Mouse (Mus musculus): ENCODE measurements around the gene Zfp69. TPM values are rescaled to one million over a fixed set of nuclear protein-coding genes. Genes with fewer than 3 reads are reported as not detected.
A peak's percentile ranks its signal among the peaks of the same experiment; 100 is the strongest.

The Zfp69 gene
- polyA plus RNA-seq, 1 experiment, result 1.3 TPM

DNA sequence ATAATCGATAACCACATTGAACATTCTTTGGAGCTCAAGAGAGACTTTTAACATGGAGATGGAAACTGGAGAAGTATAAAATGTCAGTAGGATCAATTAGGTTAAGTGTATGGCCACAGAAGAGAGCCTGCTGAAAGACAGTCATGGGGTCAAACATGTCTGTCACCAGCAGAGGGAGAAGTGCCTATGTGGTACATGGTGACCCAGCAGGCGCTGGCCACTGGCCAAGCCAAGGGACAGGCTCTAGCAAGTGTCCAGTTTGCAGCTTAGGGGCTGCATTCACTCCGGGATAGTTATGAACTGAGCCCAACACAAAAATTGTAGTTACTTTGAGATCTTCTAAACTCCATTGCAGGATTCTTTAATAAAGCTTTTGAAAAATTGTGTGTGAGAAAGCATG lies 22.8 kb downstream of the Zfp69 start:
- Histone ChIP-seq H3K36me3 (ENCODE audit: control insufficient read depth, insufficient read depth, low read length) (no peaks in the 10 kb centered on the region), H3K4me3 (ENCODE audit: insufficient read depth, low read depth, low read length) (no peak overlapping the region), H3K27ac (ENCODE audit: insufficient read depth, low read depth, low read length) (no peak overlapping the region), H3K4me1 (ENCODE audit: control insufficient read depth, insufficient read depth, low read length) (peaks cover 5% of the 10 kb centered on the region; the same call in 1 of the 2 replicates), H3K27me3 (replicated peaks; ENCODE audit: control insufficient read depth, insufficient read depth, low read length) (no peaks in the 10 kb centered on the region)
- TF ChIP-seq POLR2A (IDR thresholded peaks at IDR 0.05; ENCODE audit: low read depth, low read length), result no peak
- 83% methylated on average over 3 of the region's 3 CpGs for WGBS
- peak; percentile 34 for DNase-seq

DNA sequence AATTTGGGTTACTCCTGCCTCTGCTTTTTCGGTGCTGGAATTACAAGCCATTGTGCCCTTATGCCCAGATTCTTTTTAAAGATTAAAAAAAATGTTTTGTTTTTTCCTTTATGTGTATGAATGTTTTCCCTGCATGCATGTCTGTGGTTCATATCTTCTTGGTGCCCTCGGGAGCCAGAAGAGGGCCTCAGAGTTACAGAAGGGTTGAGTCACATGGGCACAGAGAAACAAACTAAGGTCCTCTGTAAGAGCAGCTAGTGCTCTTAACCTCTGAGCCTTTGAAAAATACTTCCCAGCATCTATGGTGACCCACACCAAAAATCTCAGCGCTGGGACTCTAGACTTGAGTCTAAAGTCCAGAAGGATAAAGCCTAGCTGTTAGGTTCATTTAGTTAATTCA lies 26.1 kb downstream of the Zfp69 start:
- DNase-seq, result peak; percentile 80

DNA sequence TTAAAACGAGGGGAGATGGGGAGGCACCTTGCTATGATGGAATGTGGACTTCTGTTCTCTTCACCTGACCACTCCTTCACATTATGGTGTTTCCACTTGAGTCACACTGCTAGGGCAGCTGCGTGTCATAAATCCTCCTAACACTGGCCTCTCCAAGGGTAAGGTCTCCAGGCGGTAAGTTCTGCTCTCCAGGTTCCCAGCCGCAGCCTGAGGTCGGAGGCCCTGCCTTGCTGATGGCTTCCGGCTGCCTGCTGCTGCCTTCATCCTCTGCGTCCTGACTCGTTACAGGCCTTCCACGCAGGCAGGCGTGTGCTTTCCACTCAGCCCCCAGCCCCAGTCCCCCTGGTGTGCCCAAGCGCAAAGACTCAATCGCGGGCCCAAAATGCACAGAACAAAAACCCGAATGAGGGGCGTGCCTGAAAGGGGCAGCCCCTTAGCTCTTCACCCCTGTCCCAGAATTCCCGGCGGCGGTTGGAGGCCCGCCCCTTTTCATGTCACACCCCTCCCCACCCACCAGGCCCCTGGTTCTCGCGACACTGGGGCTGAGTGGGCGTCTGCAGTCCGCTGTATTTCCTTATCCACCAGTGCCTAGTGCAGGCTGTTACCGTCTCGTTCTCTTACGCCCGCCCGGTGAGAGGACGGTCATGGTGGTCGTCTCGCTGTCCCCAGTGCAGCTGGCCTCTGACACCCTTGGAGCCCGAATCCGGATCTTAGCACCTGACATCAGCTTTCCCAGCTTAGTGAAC lies 26.8 kb downstream of the Zfp69 start, which contains the start of gene Exo5:
Gene Exo5, minus strand, starts transcription at position 464 of the 746 bp plus-strand sequence.
- Histone ChIP-seq H3K27me3 (replicated peaks; ENCODE audit: control insufficient read depth, insufficient read depth, low read length) (no peaks in the 10 kb centered on the region), H3K4me1 (ENCODE audit: control insufficient read depth, insufficient read depth, low read length) (peaks cover 5% of the 10 kb centered on the region; the same call in 1 of the 2 replicates), H3K36me3 (ENCODE audit: control insufficient read depth, insufficient read depth, low read length) (no peaks in the 10 kb centered on the region; the same call in 1 of the 2 replicates), H3K27ac (ENCODE audit: insufficient read depth, low read depth, low read length) (peak within 1 kb of the TSS; percentile 82), H3K4me3 (ENCODE audit: insufficient read depth, low read depth, low read length) (peak within 1 kb of the TSS; percentile 81)
- WGBS, result under 1% methylated on average over 33 of the region's 33 CpGs
- TF ChIP-seq POLR2A (IDR thresholded peaks at IDR 0.05; ENCODE audit: low read depth, low read length) (peak; percentile 88), CTCF (conservative IDR thresholded peaks at IDR 0.05; ENCODE audit: insufficient read depth, insufficient read length, low read depth, low read length) (no peak)
- DNase-seq, result peak; percentile 93

More for the DNA sequence above, 26.1 kb downstream of the Zfp69 start:
- Histone ChIP-seq H3K36me3 (ENCODE audit: control insufficient read depth, insufficient read depth, low read length) (no peaks in the 10 kb centered on the region; the same call in 1 of the 2 replicates), H3K27ac (ENCODE audit: insufficient read depth, low read depth, low read length) (peak overlapping the region; percentile 46), H3K4me3 (ENCODE audit: insufficient read depth, low read depth, low read length) (peak overlapping the region; percentile 81), H3K27me3 (replicated peaks; ENCODE audit: control insufficient read depth, insufficient read depth, low read length) (no peaks in the 10 kb centered on the region), H3K4me1 (ENCODE audit: control insufficient read depth, insufficient read depth, low read length) (peaks cover 5% of the 10 kb centered on the region; the same call in 1 of the 2 replicates)
- WGBS, result 9% methylated on average over 3 of the region's 3 CpGs
- TF ChIP-seq CTCF (conservative IDR thresholded peaks at IDR 0.05; ENCODE audit: insufficient read depth, insufficient read length, low read depth, low read length), result peak; percentile 35
- no peak for TF ChIP-seq POLR2A (IDR thresholded peaks at IDR 0.05; ENCODE audit: low read depth, low read length)

DNA sequence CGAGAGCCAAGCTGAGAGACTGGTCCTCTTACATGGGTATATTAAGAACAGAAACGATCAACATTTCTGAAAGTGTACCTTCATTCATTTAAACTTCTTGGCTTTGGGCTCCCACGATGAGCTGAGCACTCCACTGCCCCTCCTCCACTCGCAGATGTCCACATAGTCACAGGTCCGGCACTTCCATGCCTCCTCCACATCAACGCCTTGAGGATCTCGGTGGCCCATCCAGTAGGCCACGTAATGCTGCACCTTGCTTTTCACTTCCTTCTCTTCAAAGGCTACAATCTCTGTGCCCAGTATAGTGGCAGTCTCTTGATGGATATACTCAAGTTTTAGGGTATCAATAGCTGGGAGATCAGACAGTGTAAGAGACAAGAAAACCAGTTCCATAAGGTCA lies 30.0 kb downstream of the Zfp69 start:
- Histone ChIP-seq H3K4me1 (ENCODE audit: control insufficient read depth, insufficient read depth, low read length) (peaks cover 5% of the 10 kb centered on the region; the same call in 1 of the 2 replicates), H3K36me3 (ENCODE audit: control insufficient read depth, insufficient read depth, low read length) (no peaks in the 10 kb centered on the region; the same call in 1 of the 2 replicates), H3K27me3 (replicated peaks; ENCODE audit: control insufficient read depth, insufficient read depth, low read length) (no peaks in the 10 kb centered on the region), H3K4me3 (ENCODE audit: insufficient read depth, low read depth, low read length) (no peak overlapping the region), H3K27ac (ENCODE audit: insufficient read depth, low read depth, low read length) (no peak overlapping the region)
- TF ChIP-seq POLR2A (IDR thresholded peaks at IDR 0.05; ENCODE audit: low read depth, low read length), result no peak
- 87% methylated on average over 8 of the region's 8 CpGs for WGBS
- no peak for DNase-seq

DNA sequence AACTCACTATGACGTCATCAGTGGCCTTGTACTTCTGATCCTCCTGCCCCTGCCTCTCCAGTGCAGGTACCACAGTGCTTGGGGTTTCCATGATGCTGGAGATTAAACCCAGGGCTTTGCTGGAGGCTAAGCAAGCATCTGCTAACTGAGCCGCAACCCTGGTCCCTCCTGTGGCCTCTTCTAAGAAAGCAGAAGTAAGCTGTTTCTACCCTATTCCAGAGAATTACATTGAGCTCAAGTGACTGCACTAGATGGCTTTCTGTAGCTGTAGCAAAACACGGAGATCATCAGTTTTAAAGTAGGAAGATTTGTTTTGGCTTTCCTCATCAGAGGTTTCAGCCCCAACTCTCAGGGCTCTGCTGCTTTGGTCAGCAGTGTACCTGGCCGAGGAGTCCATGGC lies 37.0 kb downstream of the Zfp69 start:
- 73% methylated on average over 4 of the region's 4 CpGs for WGBS
- H3K4me1 ChIP-seq (ENCODE audit: control insufficient read depth, insufficient read depth, low read length), result peaks cover 3% of the 10 kb centered on the region; the same call in 1 of the 2 replicates
- H3K27ac ChIP-seq (ENCODE audit: insufficient read depth, low read depth, low read length), result no peak overlapping the region
- no peak overlapping the region for H3K4me3 ChIP-seq (ENCODE audit: insufficient read depth, low read depth, low read length)
- H3K36me3 ChIP-seq (ENCODE audit: control insufficient read depth, insufficient read depth, low read length), result no peaks in the 10 kb centered on the region
- no peak for DNase-seq
- no peaks in the 10 kb centered on the region for H3K27me3 ChIP-seq (replicated peaks; ENCODE audit: control insufficient read depth, insufficient read depth, low read length)
- TF ChIP-seq POLR2A (IDR thresholded peaks at IDR 0.05; ENCODE audit: low read depth, low read length), result no peak
- TF ChIP-seq CTCF (conservative IDR thresholded peaks at IDR 0.05; ENCODE audit: insufficient read depth, insufficient read length, low read depth, low read length), result no peak

DNA sequence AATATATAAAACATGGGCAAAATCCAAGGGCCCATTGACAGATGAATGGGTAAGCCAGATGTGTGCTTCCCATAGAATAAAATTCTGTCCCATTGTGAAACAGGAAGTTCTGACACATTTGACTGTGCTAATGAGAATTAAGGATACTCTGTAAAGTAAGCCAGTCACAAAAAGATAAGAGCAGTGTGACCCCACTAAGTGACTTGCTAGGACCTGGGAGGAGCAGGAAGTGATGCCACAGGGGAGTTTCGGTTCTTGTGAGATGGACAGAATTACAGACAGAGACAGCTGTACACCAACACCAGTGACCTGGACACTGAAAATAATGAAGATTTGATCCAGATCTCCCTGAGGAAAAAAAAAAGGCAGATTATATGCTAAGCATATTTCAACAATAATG lies 37.6 kb downstream of the Zfp69 start:
- no peak for DNase-seq
- Histone ChIP-seq H3K36me3 (ENCODE audit: control insufficient read depth, insufficient read depth, low read length) (no peaks in the 10 kb centered on the region), H3K4me1 (ENCODE audit: control insufficient read depth, insufficient read depth, low read length) (peaks cover 3% of the 10 kb centered on the region; the same call in 1 of the 2 replicates), H3K4me3 (ENCODE audit: insufficient read depth, low read depth, low read length) (no peak overlapping the region), H3K27ac (ENCODE audit: insufficient read depth, low read depth, low read length) (no peak overlapping the region), H3K27me3 (replicated peaks; ENCODE audit: control insufficient read depth, insufficient read depth, low read length) (no peaks in the 10 kb centered on the region)
- TF ChIP-seq CTCF (conservative IDR thresholded peaks at IDR 0.05; ENCODE audit: insufficient read depth, insufficient read length, low read depth, low read length), result no peak
- TF ChIP-seq POLR2A (IDR thresholded peaks at IDR 0.05; ENCODE audit: low read depth, low read length), result no peak
- WGBS, result 64% methylated on average over 1 of the region's 1 CpGs

DNA sequence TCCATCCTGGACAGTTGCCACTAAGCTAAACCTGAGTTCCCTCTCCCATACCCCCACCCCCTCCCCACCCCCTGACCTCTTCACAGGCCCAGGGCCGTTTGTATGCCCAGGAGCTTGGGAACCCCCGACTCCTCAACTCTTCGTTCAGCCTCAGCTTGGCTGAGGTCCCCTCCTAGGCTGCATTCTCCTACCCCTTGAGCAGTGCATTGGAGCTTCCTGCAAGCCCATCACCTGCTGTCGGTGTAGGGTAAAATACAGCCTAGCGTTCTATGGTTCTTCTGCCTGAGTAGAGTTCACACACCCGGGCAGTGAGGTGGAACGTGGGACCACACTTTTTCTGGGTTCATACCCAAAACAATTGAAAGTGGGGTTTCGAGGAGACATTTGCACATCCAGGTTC lies 38.1 kb downstream of the Zfp69 start:
- TF ChIP-seq POLR2A (IDR thresholded peaks at IDR 0.05; ENCODE audit: low read depth, low read length), result no peak
- TF ChIP-seq CTCF (conservative IDR thresholded peaks at IDR 0.05; ENCODE audit: insufficient read depth, insufficient read length, low read depth, low read length), result no peak
- Histone ChIP-seq H3K4me3 (ENCODE audit: insufficient read depth, low read depth, low read length) (no peak overlapping the region), H3K27ac (ENCODE audit: insufficient read depth, low read depth, low read length) (no peak overlapping the region), H3K36me3 (ENCODE audit: control insufficient read depth, insufficient read depth, low read length) (no peaks in the 10 kb centered on the region), H3K27me3 (replicated peaks; ENCODE audit: control insufficient read depth, insufficient read depth, low read length) (no peaks in the 10 kb centered on the region), H3K4me1 (ENCODE audit: control insufficient read depth, insufficient read depth, low read length) (peaks cover 3% of the 10 kb centered on the region; the same call in 1 of the 2 replicates)
- 61% methylated on average over 8 of the region's 8 CpGs for WGBS
- no peak for DNase-seq
